Mouse (Mus musculus) G1E (cell line): ENCODE measurements around the gene Adsl. TPM values are rescaled to one million over a fixed set of nuclear protein-coding genes. Genes with fewer than 3 reads are reported as not detected.
"Not testable (repeated sequence)": the region's sequence is repeated elsewhere in the genome, so short reads cannot be mapped to it uniquely, and the experiment has no call there.

Experiments
- ATAC-seq: 2 replicates; pipeline ENCODE4 v1.8.0; 2016; ENCODE audit warnings: mild to moderate bottlenecking; ENCODE audit not compliant: insufficient number of reproducible peaks, poor library complexity, low FRiP score, severe bottlenecking; ENCODE audit errors: extremely low read depth
- DNase-seq: peaks from one replicate; pipeline ENCODE4 v3.0.0; 2012; ENCODE audit warnings: low spot score
- H3K27me3 ChIP-seq: 2 replicates; pipeline ENCODE4 v1.6.1; 2012; ENCODE audit warnings: mild to moderate bottlenecking, low read length, inconsistent platforms; ENCODE audit not compliant: insufficient read depth
- H3K36me3 ChIP-seq: replicated peaks from 2 replicates; pipeline ENCODE3; 2012; ENCODE audit warnings: mild to moderate bottlenecking, inconsistent platforms
- H3K4me1 ChIP-seq: 2 replicates; pipeline ENCODE4 v1.6.1; 2012; ENCODE audit warnings: low read depth, low read length, inconsistent platforms, mixed read lengths; ENCODE audit not compliant: insufficient read depth
- H3K4me3 ChIP-seq: 2 replicates; pipeline ENCODE4 v1.5.1; 2012; ENCODE audit warnings: low read depth, mild to moderate bottlenecking, inconsistent platforms, low read length, moderate library complexity, mixed read lengths
- H3K9me3 ChIP-seq: replicated peaks from 2 replicates; pipeline ENCODE4 v1.6.1; 2012; ENCODE audit warnings: inconsistent platforms
- CTCF ChIP-seq: IDR thresholded peaks from 2 replicates; pipeline ENCODE4 v1.5.1; 2012; ENCODE audit warnings: low read depth, low read length, inconsistent platforms, mixed read lengths
- GATA1 ChIP-seq: IDR thresholded peaks from 2 replicates; pipeline ENCODE4 v1.6.1; 2012; ENCODE audit warnings: borderline replicate concordance, low read length, inconsistent platforms, mixed read lengths
- GATA2 ChIP-seq: IDR thresholded peaks from 2 replicates; pipeline ENCODE4 v1.6.1; 2012; ENCODE audit warnings: low read depth, low read length, inconsistent platforms, borderline replicate concordance
- POLR2AphosphoS5 ChIP-seq: IDR thresholded peaks from 2 replicates; pipeline ENCODE4 v1.6.1; 2012; ENCODE audit warnings: low read depth, low read length, inconsistent platforms; ENCODE audit not compliant: insufficient replicate concordance
- TAL1 ChIP-seq: conservative IDR thresholded peaks from 2 replicates; pipeline ENCODE4 v1.6.1; 2012; ENCODE audit warnings: low read depth, low read length, inconsistent platforms, mixed read lengths
- polyA plus RNA-seq: library from polyadenylated mRNA; stranded (reverse); fragments of >175 nt; gene quantifications from 2 replicates; pipeline ENCODE4 v1.2.3, GENCODE M21; 2012
- total RNA-seq, 2 experiments: library from RNA; stranded (forward) in 1 of 2; stranded (reverse) in 1 of 2; fragments of 200-1000 nt in 1 of 2; fragments of >200 nt in 1 of 2; fragmentation: Nextera tagmentation in 1 of 2; gene quantifications; 2 replicates each; pipeline ENCODE4 v1.2.3; 2014 to 2017

Adsl gene
- total and polyA plus RNA-seq, 3 experiments, result 79.0 to 174 (median 112) TPM

GRCm38 (mm10) chr15:80928811-80929355, 19.4 kb upstream of the Adsl start:
- Histone ChIP-seq H3K4me1 (peaks cover 35% of the 10 kb centered on the region), H3K36me3 (peaks cover 69% of the 10 kb centered on the region), H3K4me3 (peak overlapping the region; percentile 53; the same call in 1 of the 2 replicates), H3K27me3 (no peaks in the 10 kb centered on the region), H3K9me3 (no peaks in the 10 kb centered on the region)
- no peak for DNase-seq
- TF ChIP-seq GATA2, result no peak
- no peak for TF ChIP-seq CTCF
- no peak for TF ChIP-seq TAL1
- TF ChIP-seq GATA1, result no peak
- no peak for TF ChIP-seq POLR2AphosphoS5
- no peak for ATAC-seq

- TF ChIP-seq CTCF (no peak), POLR2AphosphoS5 (no peak), TAL1 (no peak), GATA2 (no peak), GATA1 (no peak)
- H3K4me1 ChIP-seq, result peaks cover 44% of the 10 kb centered on the region
- peaks cover 66% of the 10 kb centered on the region for H3K36me3 ChIP-seq
- ATAC-seq (no peak), DNase-seq (peak; percentile 77)
- H3K27me3 ChIP-seq, result no peaks in the 10 kb centered on the region
- H3K4me3 ChIP-seq, result peak overlapping the region; percentile 63; the same call in 1 of the 2 replicates
- no peaks in the 10 kb centered on the region for H3K9me3 ChIP-seq
Measured at GRCm38 (mm10) chr15:80930048-80930571, 18.2 kb upstream of the Adsl start.

GRCm38 (mm10) chr15:80930676-80931320, 17.5 kb upstream of the Adsl start:
- not testable (repeated sequence) for ATAC-seq, H3K27me3 ChIP-seq, H3K4me3 ChIP-seq, H3K9me3 ChIP-seq, DNase-seq
- peaks cover 70% of the 10 kb centered on the region for H3K36me3 ChIP-seq
- peaks cover 44% of the 10 kb centered on the region for H3K4me1 ChIP-seq

GRCm38 (mm10) chr15:80931345-80931960, 16.8 kb upstream of the Adsl start:
- no peak for ATAC-seq
- TF ChIP-seq TAL1, result no peak
- TF ChIP-seq GATA1, result no peak
- no peak for TF ChIP-seq GATA2
- TF ChIP-seq CTCF, result no peak
- no peak for TF ChIP-seq POLR2AphosphoS5
- peaks cover 44% of the 10 kb centered on the region for H3K4me1 ChIP-seq
- no peak for DNase-seq
- H3K9me3 ChIP-seq, result no peaks in the 10 kb centered on the region
- H3K36me3 ChIP-seq, result peaks cover 70% of the 10 kb centered on the region
- no peak overlapping the region; the same call in 1 of the 2 replicates for H3K4me3 ChIP-seq
- no peaks in the 10 kb centered on the region for H3K27me3 ChIP-seq

GRCm38 (mm10) chr15:80934841-80935240, 13.4 kb upstream of the Adsl start:
- H3K4me1 ChIP-seq, result peaks cover 48% of the 10 kb centered on the region
- DNase-seq (no peak), ATAC-seq (no peak)
- H3K9me3 ChIP-seq, result no peaks in the 10 kb centered on the region
- H3K36me3 ChIP-seq, result peaks cover 65% of the 10 kb centered on the region
- no peak overlapping the region for H3K4me3 ChIP-seq
- no peaks in the 10 kb centered on the region for H3K27me3 ChIP-seq
- no peak for TF ChIP-seq GATA1
- TF ChIP-seq CTCF, result no peak
- no peak for TF ChIP-seq GATA2
- TF ChIP-seq POLR2AphosphoS5, result no peak
- TF ChIP-seq TAL1, result no peak

- H3K27me3 ChIP-seq, result no peaks in the 10 kb centered on the region
- H3K9me3 ChIP-seq, result no peaks in the 10 kb centered on the region
- DNase-seq, result no peak
- H3K4me1 ChIP-seq, result peaks cover 32% of the 10 kb centered on the region
- TF ChIP-seq GATA2 (no peak), TAL1 (no peak), POLR2AphosphoS5 (no peak), GATA1 (no peak), CTCF (no peak)
- H3K4me3 ChIP-seq, result no peak overlapping the region
- ATAC-seq, result no peak
- H3K36me3 ChIP-seq, result peaks cover 68% of the 10 kb centered on the region
Measured at GRCm38 (mm10) chr15:80936686-80937085, 11.6 kb upstream of the Adsl start.
